Mouse (Mus musculus) embryo, embryonic 9.5 days (tissue): ENCODE measurements around the gene Coil.
A peak's percentile ranks its signal among the peaks of the same experiment; 100 is the strongest.

Source experiments
- DNase-seq: peaks from one replicate; pipeline ENCODE4 v3.0.0-alpha.2; 2017; ENCODE audit errors: extremely low spot score

Coil gene

DNA sequence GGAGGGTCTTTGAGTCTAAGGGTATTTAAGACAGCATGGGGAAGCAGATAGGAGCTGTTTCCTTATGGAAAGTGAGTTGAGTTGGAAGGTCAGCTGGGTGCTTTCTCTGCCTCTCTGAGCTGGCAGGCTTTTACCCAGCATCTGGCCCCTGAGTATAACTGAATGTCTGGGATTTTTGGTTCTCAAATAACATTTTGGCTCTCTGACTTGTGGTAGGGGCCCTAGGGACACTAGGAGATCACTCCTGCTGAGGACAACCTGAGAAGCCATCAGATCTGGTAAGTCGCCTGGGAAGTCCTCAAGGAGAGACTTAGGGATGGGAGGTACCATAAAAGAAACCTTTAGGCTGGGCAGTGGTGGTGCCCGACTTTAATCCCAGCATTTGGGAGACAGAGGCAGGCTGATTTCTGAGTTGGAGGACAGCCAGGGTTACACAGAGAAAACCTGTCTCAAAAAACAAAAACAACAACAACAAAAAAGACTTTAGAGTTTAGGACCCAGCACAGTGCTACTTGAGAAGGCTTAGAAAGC, at the start of gene Coil:
Gene Coil, plus strand, starts transcription at position 51 of the 531 bp plus-strand sequence.
- DNase-seq = peak; percentile 26

DNA sequence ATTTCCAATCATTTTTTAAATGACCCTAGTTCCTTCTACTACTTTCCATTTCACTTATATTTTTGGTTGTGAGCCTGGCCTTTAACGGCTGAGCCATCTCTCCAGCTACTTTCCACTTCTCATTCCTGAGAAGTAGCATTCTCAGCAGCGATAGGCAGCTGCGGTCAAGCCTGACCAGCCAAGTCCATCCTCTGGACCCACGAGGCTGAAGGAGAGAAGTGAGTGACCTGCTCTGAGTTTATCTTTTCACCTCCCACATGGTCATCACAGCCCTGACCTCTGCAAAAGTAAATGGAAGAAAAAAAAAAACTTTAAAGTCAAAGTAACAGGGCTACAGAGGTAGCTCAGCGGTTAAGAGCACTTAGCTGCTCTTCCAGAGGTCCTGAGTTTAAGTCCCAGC, 43.5 kb upstream of the Coil start:
- no peak for DNase-seq

GRCm38 (mm10) chr11:88931692-88932530, 38.1 kb upstream of the Coil start:
- no peak for DNase-seq

GRCm38 (mm10) chr11:88933030-88933429, 37.0 kb upstream of the Coil start:
- DNase-seq = no peak

DNA sequence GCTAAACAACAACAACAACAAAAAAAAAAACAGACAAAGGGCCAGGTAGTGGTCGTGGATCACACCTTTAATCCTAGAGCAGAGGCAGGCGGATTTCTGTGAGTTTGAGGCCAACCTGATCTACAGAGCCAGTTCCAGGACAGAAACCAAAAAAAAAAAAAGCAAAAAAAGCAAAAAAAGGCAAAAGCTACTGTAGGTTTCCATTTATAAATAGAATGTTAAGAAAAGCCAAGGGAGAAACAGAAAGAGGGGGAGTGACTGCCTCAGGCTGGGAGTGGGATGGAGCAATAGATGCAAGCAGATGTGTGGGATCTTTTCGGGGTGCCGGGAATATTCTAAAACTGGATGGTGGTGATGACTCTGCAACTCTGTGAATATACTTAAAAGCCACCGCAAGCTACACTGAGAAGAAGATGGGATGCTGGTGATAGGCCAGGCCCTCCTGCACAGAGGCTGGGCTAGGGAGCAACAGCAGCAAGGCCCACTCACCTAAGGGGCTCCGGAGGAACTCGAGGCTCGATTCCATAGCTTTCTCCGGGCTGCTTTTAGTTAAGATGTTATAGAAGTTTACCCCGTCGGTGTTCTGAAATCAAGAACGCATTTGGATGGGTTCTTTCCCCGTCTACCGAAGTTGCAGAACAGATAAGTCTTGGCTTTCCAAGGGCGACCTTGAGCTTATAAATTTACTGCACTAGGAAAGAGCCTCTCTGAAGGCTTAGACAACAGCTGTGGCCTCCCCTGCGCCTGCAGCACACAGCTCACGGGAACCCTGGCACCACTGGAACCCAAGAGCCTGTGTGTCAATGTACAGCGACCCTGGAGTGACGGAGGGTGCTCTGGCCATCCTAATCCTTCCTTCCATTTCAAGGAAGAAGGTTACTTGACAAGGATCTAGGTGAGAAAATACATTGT, 35.7 kb upstream of the Coil start:
- DNase-seq = no peak

DNA sequence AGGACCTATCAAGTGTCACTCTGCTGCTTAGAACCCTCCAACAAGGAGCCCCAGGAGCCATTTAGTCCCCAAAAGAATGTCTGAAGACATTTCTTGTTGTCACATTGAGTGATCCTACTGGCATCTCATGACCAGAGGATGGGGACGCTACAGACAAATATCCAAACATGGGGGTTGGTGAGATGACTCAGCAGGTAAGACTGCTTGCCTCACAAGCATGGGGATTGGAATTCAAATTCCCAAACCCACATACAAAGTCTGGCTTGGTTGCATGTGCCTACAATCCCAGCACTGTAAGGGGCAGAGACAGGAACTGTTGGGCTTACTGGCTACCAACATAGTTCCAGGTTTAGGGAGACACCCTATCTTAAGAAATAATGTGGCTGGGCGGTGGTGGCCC, 32.2 kb upstream of the Coil start:
- no peak for DNase-seq

DNA sequence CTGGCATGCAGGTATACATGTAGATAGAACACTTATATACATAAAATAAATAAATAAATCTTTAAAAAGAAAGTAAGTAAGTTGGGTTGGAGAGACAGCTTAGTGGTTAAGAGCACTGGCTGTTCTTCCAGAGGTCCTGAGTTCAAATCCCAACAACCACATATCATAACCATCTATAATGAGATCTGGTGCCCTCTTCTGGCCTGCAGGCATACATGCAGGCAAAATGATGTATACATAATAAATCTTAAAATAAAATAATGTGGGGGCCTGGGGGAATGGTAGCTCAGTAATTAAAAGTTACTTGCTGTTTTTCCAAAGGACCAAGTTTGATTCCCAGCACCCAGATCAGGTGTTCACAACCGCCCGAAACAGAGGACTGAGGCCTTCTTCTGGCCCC, 31.3 kb upstream of the Coil start:
- DNase-seq = no peak

DNA sequence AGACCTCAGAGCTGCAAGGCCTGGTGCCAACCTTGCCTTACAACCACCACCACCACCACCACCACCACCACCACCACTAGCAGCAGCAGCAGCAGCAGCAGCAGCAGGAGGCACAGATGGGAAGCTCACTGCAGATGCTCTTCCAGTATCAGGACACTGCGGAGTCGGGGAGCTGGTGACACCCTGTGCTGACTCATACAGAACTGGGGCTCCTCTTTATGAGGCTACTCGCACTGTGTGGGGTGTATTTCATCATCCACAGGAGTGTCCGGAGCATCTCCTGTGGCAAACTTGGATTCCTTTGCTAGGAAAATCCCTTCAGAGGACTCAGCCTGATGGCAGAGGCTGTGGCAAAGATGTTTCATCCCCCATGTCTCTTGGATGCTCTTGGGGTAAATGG, 30.4 kb upstream of the Coil start:
- no peak for DNase-seq

DNA sequence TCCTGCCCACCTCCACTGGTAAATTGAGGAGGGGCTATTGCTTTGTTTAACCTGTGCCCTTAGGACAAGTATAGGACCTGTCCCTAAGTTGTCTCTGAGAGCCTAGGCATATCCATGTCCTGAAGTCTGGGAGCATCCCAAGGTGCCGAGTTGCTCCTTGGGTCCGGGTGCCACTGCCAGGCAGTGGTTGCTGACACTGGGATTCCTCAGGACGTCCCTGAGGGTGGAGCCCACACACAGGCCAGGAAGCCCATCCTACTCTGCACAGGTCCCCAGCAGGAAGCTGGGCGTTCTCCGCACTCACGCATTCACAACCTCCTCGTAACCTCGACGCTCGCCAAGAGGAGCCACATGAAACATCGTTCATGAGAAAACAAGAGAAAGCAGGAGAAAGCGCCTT, 28.6 kb upstream of the Coil start:
- no peak for DNase-seq

DNA sequence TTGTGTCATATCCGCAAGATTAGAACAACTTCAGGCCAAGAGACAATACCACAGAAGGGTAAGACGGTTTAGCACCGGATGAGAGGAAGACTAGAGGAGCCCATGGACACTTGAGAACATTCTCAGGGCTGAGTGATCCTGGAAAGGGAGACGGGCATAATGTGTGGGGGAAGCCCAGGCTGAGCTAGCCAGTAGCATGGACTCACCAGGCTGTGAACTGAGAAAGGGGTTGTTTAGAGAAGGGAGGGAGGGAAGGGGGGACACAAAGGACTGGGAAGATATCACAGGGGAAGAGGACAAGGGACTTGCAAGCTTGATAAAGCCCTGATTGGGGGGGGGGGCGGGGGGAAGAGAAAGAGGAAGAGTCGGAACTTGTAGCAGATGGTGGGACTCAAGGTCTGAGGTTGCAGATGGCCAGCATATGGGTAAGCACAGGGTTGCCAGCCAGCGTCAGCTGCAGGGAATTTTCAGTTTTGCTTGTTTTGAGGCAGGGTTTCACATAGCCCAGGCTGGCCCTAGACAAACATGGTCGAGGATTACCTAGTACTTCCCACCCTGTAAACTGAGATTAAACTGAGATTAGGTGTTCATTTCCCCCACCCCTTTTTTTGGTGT, 24.0 kb upstream of the Coil start:
- peak; percentile 4 for DNase-seq

- no peak for DNase-seq
Measured at GRCm38 (mm10) chr11:88948896-88949295, 21.2 kb upstream of the Coil start.

- no peak for DNase-seq
Measured at GRCm38 (mm10) chr11:88949802-88950639, 20.0 kb upstream of the Coil start.

GRCm38 (mm10) chr11:88950640-88951250, 19.3 kb upstream of the Coil start:
- no peak for DNase-seq

- no peak for DNase-seq
Measured at GRCm38 (mm10) chr11:88951576-88951975, 18.5 kb upstream of the Coil start.

- DNase-seq = no peak
Measured at GRCm38 (mm10) chr11:88952117-88952516, 17.9 kb upstream of the Coil start.

GRCm38 (mm10) chr11:88953582-88953981, 16.5 kb upstream of the Coil start:
- no peak for DNase-seq

DNA sequence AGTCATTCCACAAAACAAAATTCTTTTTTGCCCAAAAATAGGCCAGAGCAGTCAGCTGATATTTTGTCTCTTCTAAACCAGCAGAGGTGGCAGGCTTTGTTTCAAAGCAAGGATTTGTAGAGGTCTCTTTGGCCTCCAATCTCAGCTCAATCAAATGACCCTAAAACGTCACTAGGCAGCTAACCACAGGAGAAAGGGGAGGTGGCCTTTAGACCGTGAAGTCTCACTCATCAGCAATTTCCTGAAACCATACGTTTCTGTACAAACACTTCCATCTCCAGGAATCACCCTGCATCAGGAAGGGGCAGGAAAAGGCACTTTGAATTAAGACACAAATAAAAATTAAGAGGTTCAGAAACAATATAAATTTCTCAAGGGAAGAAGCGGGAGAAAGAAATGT, 15.2 kb upstream of the Coil start:
- peak; percentile 57 for DNase-seq

- peak; percentile 95 for DNase-seq
Measured at GRCm38 (mm10) chr11:88955217-88955969, 14.7 kb upstream of the Coil start, which contains the start of gene Scpep1. Scpep1 (minus strand) TSS chr11:88955465.

GRCm38 (mm10) chr11:88958851-88959250, 11.2 kb upstream of the Coil start:
- no peak for DNase-seq

DNA sequence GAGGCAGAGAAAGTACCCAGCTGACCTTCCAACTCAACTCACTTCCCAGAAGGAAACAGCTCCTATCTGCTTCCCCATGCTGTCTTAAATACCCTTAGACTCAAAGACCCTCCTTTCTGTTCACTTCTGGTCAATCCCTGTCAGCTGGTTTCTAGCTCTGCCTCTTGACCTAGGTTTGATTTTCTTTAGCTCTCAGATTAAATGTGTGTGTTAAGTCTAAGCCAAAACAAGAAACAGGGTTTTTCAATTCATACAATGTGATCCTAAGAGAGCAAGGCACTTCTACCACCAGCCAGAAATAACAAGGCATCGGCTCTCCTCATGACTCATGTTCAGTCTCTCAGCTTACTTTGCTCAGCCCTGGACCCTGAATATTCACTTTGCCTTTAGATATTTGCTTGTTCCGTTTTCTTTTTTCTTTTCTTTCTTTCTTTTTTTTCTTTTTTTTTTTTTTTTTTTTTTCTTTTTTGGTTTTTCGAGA, 3.1 kb upstream of the Coil start, which contains the start of gene Elobl:
Gene Elobl, minus strand, starts transcription at position 51 of the 481 bp plus-strand sequence.
- no peak for DNase-seq
